Mouse (Mus musculus): Measurements from ENCODE around the gene Angel2. TPM values are rescaled to one million over a fixed set of nuclear protein-coding genes. Genes with fewer than 3 reads are reported as not detected.
"Not testable (repeated sequence)": the region's sequence is repeated elsewhere in the genome, so short reads cannot be mapped to it uniquely, and the experiment has no call there.

The Angel2 gene
- 51.5 and 53.2 TPM in 2 replicates for polyA plus RNA-seq (2015; fragmentation: Nextera tagmentation; extraction: Ambion mirVana)

DNA sequence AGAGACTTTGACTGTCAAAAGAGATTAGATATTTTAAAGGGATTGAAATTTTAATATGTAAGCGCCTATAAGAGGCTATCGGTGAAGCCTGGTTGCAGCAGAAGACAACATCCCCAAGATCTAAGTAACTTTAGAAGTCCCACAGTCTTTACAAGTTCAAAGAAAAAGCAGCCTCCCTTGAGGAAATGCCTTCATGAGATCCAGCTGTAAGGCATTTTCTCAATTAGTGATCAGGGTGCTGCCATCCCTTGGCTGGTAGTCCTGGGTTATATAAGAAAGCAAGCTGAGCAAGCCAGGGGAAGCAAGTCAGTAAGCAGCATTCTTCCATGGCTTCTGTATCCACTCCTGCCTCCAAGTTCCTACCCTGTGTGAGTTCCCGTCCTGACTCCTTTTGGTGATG lies at the start of gene Angel2:
TSS of gene Angel2 (plus strand) at position 301 of the 400 bp plus-strand sequence.
- not testable (repeated sequence) for H3K9ac ChIP-seq; ATAC-seq (replicated peaks); H3K4me3 ChIP-seq; H3K4me2 ChIP-seq; H3K9me3 ChIP-seq; H3K36me3 ChIP-seq (replicated peaks); H3K27ac ChIP-seq; H3K27me3 ChIP-seq (replicated peaks)
- 84% methylated on average over 3 of the region's 3 CpGs for WGBS
- H3K4me1 ChIP-seq: peaks cover 14% of the 10 kb centered on the region

DNA sequence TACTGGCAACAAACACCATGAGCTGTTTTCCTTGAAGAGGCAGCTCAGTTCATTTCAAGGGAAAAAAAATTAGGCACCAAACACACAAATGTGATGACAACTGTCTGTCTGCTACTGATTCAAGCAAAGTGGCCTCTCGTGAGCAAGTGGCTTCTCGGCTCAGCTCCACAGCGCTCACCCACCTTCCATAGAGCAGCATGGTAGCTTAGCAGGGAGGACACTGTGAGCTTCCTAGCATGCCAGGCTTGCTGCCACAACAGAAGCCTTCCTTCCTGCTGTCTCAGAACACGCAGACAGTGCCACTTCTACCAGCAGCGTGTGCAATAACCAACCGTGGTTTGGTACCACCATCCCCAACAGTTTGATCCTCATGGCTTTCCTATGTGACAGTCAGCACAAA lies 49.2 kb upstream of the Angel2 start:
- no peak for ATAC-seq (replicated peaks)
- Histone ChIP-seq H3K4me1 (no peaks in the 10 kb centered on the region), H3K9ac (no peak overlapping the region), H3K4me3 (no peak overlapping the region), H3K4me2 (no peak overlapping the region), H3K36me3 (replicated peaks) (no peaks in the 10 kb centered on the region), H3K27me3 (replicated peaks) (no peaks in the 10 kb centered on the region), H3K27ac (no peak overlapping the region), H3K9me3 (no peaks in the 10 kb centered on the region)
- 95% methylated on average over 6 of the region's 6 CpGs for WGBS

- no peaks in the 10 kb centered on the region for H3K9me3 ChIP-seq
- H3K27me3 ChIP-seq (replicated peaks): no peaks in the 10 kb centered on the region
- no peaks in the 10 kb centered on the region for H3K4me1 ChIP-seq
- no peak overlapping the region for H3K4me3 ChIP-seq
- no peak overlapping the region for H3K27ac ChIP-seq
- H3K9ac ChIP-seq: no peak overlapping the region
- 0 out of 2 replicates have a peak, but pooled peaks cover 4% of the 10 kb centered on the region for H3K36me3 ChIP-seq (replicated peaks)
- ATAC-seq (replicated peaks): no peak
- no peak overlapping the region for H3K4me2 ChIP-seq
- WGBS: 82% methylated on average over 6 of the region's 6 CpGs
These were observed 44.3 kb upstream of the Angel2 start for GRCm38 (mm10) chr1:190880638-190881037.

DNA sequence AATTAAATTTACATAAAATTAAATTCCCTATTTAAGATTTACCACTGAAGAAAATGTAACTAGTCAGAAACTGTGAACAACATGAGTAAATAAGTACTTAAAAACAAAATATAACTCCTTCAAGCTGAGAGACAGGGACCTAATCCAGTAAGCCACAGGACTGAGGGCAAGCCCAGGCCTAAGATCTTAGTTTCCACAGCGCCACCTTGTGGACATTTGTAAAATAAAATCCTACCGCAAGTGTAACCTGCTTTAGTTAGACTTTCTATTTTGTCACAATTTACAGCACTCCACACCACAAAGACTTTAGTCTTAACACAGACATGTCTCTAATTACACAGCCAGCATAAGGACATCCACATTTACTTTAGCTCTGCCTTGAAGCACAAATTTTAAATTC lies 43.5 kb upstream of the Angel2 start:
- Histone ChIP-seq H3K36me3 (replicated peaks) (0 out of 2 replicates have a peak, but pooled peaks cover 7% of the 10 kb centered on the region), H3K27ac (no peak overlapping the region), H3K4me1 (no peaks in the 10 kb centered on the region), H3K9me3 (no peaks in the 10 kb centered on the region), H3K27me3 (replicated peaks) (no peaks in the 10 kb centered on the region), H3K4me2 (no peak overlapping the region), H3K9ac (no peak overlapping the region), H3K4me3 (no peak overlapping the region)
- ATAC-seq (replicated peaks): 0 out of 2 replicates have a peak, but pooled peaks have one; percentile 48
- WGBS: 3% methylated on average over 2 of the region's 2 CpGs

- ATAC-seq (replicated peaks): no peak
- Histone ChIP-seq H3K9me3 (no peaks in the 10 kb centered on the region), H3K9ac (no peak overlapping the region), H3K4me3 (no peak overlapping the region), H3K27me3 (replicated peaks) (no peaks in the 10 kb centered on the region), H3K4me1 (no peaks in the 10 kb centered on the region), H3K36me3 (replicated peaks) (peaks cover 15% of the 10 kb centered on the region; the same call in 1 of the 2 replicates), H3K27ac (no peak overlapping the region), H3K4me2 (no peak overlapping the region)
- WGBS: 86% methylated on average over 4 of the region's 4 CpGs
These were observed 38.9 kb upstream of the Angel2 start for GRCm38 (mm10) chr1:190886014-190886413.

- Histone ChIP-seq H3K27me3 (replicated peaks) (no peaks in the 10 kb centered on the region), H3K4me2 (no peak overlapping the region), H3K9ac (no peak overlapping the region), H3K9me3 (no peaks in the 10 kb centered on the region), H3K27ac (no peak overlapping the region), H3K4me3 (no peak overlapping the region), H3K36me3 (replicated peaks) (peaks cover 20% of the 10 kb centered on the region; the same call in 1 of the 2 replicates), H3K4me1 (no peaks in the 10 kb centered on the region)
- WGBS: 92% methylated on average over 2 of the region's 2 CpGs
- ATAC-seq (replicated peaks): no peak
These were observed 36.9 kb upstream of the Angel2 start for GRCm38 (mm10) chr1:190888031-190888430.

DNA sequence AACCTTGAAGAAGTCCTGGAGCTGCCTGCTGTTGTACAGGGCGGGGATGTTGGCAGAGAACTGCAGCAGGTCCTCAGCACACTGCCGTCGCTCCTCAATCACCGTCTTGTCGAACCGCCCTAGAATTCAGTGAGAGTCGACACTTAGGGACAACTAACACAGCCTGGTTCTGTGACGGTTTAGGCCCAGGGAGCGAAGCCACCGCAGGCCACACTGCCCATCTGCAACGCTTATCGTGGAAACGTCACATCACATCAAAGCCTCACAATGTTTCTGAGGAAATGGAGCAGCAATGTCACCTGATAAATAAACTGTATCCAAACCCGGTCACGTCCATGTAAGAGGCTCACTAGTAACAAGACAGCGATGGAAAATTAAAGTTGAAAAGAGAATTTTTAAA lies 36.3 kb upstream of the Angel2 start:
- 91% methylated on average over 16 of the region's 16 CpGs for WGBS
- ATAC-seq (replicated peaks): no peak
- H3K27me3 ChIP-seq (replicated peaks): no peaks in the 10 kb centered on the region
- no peaks in the 10 kb centered on the region for H3K4me1 ChIP-seq
- no peak overlapping the region for H3K4me2 ChIP-seq
- H3K9ac ChIP-seq: no peak overlapping the region
- no peak overlapping the region for H3K4me3 ChIP-seq
- H3K9me3 ChIP-seq: no peaks in the 10 kb centered on the region
- H3K27ac ChIP-seq: no peak overlapping the region
- peaks cover 20% of the 10 kb centered on the region; the same call in 1 of the 2 replicates for H3K36me3 ChIP-seq (replicated peaks)

DNA sequence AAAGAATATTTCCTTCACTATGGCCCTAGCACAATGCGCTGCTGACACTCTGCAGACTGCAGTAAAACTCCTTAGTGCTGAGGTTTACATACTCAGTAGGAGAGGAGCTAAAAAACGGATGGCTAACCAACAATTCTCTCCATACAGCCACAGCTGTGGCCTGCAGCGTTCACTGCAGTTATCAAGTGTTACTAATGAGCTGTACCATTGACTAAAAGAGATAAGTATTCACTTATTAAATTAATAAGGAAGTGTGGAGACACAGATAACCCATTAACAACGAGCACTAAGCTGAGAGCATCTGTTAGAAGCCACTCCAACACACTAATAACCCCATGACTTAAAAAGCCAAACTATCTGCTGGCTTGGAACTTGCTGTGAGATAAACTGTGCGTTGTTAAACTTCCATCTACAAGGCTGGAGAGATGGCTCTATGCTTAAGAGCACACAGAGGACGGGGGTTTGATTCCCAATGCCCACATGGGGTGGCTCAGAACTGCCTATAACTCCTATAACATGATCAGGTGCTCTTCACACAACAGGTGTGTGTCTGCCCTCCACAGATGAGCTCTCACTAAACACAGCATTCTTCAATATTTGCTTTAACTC lies 31.2 kb upstream of the Angel2 start:
- Histone ChIP-seq H3K9me3 (no peaks in the 10 kb centered on the region), H3K27ac (no peak overlapping the region), H3K9ac (no peak overlapping the region), H3K36me3 (replicated peaks) (peaks cover 25% of the 10 kb centered on the region; the same call in 1 of the 2 replicates), H3K4me3 (no peak overlapping the region), H3K27me3 (replicated peaks) (no peaks in the 10 kb centered on the region), H3K4me2 (no peak overlapping the region), H3K4me1 (no peaks in the 10 kb centered on the region)
- ATAC-seq (replicated peaks): no peak
- WGBS: 85% methylated on average over 6 of the region's 6 CpGs

- ATAC-seq (replicated peaks): no peak
- Histone ChIP-seq H3K4me2 (no peak overlapping the region), H3K9me3 (no peaks in the 10 kb centered on the region), H3K27me3 (replicated peaks) (no peaks in the 10 kb centered on the region), H3K9ac (no peak overlapping the region), H3K4me1 (no peaks in the 10 kb centered on the region), H3K36me3 (replicated peaks) (0 out of 2 replicates have a peak, but pooled peaks cover 12% of the 10 kb centered on the region), H3K27ac (no peak overlapping the region), H3K4me3 (no peak overlapping the region)
- WGBS: 95% methylated on average over 3 of the region's 3 CpGs
These were observed 26.7 kb upstream of the Angel2 start for GRCm38 (mm10) chr1:190898186-190898585.

- H3K27me3 ChIP-seq (replicated peaks): no peaks in the 10 kb centered on the region
- no peak overlapping the region for H3K9ac ChIP-seq
- 93% methylated on average over 9 of the region's 9 CpGs for WGBS
- no peak overlapping the region for H3K27ac ChIP-seq
- peaks cover 20% of the 10 kb centered on the region; the same call in 1 of the 2 replicates for H3K36me3 ChIP-seq (replicated peaks)
- H3K4me1 ChIP-seq: no peaks in the 10 kb centered on the region
- H3K9me3 ChIP-seq: no peaks in the 10 kb centered on the region
- no peak overlapping the region for H3K4me3 ChIP-seq
- ATAC-seq (replicated peaks): no peak
- H3K4me2 ChIP-seq: no peak overlapping the region
These were observed 25.9 kb upstream of the Angel2 start for GRCm38 (mm10) chr1:190898899-190899575.

- Histone ChIP-seq H3K27ac (no peak overlapping the region), H3K27me3 (replicated peaks) (no peaks in the 10 kb centered on the region), H3K4me2 (no peak overlapping the region), H3K9ac (no peak overlapping the region), H3K9me3 (no peaks in the 10 kb centered on the region), H3K4me1 (no peaks in the 10 kb centered on the region), H3K36me3 (replicated peaks) (peaks cover 22% of the 10 kb centered on the region; the same call in 1 of the 2 replicates), H3K4me3 (no peak overlapping the region)
- 70% methylated on average over 2 of the region's 2 CpGs for WGBS
- no peak for ATAC-seq (replicated peaks)
These were observed 23.8 kb upstream of the Angel2 start for GRCm38 (mm10) chr1:190901082-190901481.

DNA sequence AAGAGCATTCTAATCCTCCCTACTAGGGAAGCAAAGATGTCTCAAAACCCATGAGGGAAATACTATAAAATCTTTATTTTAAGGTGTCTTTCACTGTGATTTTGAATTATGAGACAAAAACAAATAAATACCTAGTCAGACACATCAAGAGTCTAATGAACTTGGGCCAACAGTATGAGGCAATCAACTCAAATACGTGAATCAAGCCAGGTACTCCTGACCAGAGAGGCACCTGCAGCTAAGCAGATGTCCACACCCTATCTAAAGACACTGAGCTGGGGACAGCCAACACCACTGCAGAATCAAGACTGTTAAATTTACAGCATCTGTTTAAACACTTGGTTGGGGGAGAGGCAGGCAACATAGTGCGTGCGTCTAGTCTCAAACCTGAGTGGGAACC lies 20.8 kb upstream of the Angel2 start:
- 96% methylated on average over 3 of the region's 3 CpGs for WGBS
- ATAC-seq (replicated peaks): no peak
- Histone ChIP-seq H3K9ac (no peak overlapping the region), H3K27ac (no peak overlapping the region), H3K9me3 (no peaks in the 10 kb centered on the region), H3K4me3 (no peak overlapping the region), H3K27me3 (replicated peaks) (no peaks in the 10 kb centered on the region), H3K4me2 (no peak overlapping the region), H3K4me1 (peaks cover 7% of the 10 kb centered on the region), H3K36me3 (replicated peaks) (peaks cover 14% of the 10 kb centered on the region; the same call in 1 of the 2 replicates)

- Histone ChIP-seq H3K27me3 (replicated peaks) (no peaks in the 10 kb centered on the region), H3K27ac (no peak overlapping the region), H3K9me3 (no peaks in the 10 kb centered on the region), H3K9ac (no peak overlapping the region), H3K4me2 (no peak overlapping the region), H3K4me3 (no peak overlapping the region), H3K4me1 (peaks cover 12% of the 10 kb centered on the region), H3K36me3 (replicated peaks) (peaks cover 14% of the 10 kb centered on the region; the same call in 1 of the 2 replicates)
- WGBS: 94% methylated on average over 16 of the region's 16 CpGs
- ATAC-seq (replicated peaks): no peak
These were observed 20.2 kb upstream of the Angel2 start for GRCm38 (mm10) chr1:190904714-190905113.
